Mouse (Mus musculus): ENCODE data around the gene Dph5. TPM values are rescaled to one million over a fixed set of nuclear protein-coding genes. Genes with fewer than 3 reads are reported as not detected.
A peak's percentile ranks its signal among the peaks of the same experiment; 100 is the strongest.

The Dph5 gene
- total RNA-seq, 2 experiments from 2014 or later, result 18.9 to 19.3 TPM

DNA sequence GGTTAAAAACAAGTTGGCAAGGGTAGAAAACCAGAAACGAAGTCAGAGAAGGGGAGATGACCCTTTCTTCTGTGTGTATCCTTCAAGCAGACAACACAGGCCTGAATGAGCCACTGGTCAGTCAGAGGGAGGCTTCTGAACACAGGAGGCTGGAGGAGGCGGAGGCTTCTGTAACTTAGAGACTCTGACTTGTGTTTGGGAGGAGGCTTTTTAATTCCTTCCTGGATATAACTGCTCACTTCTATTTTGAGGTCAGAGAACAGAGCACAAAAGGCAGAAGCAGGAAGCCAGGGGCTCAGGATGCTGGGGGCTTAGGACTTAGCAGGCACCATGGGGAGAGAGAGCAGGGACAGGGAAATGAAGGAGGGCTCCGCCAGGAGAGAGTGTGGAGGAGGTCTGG is 63.6 kb downstream of the Dph5 start:
- no peak for DNase-seq

DNA sequence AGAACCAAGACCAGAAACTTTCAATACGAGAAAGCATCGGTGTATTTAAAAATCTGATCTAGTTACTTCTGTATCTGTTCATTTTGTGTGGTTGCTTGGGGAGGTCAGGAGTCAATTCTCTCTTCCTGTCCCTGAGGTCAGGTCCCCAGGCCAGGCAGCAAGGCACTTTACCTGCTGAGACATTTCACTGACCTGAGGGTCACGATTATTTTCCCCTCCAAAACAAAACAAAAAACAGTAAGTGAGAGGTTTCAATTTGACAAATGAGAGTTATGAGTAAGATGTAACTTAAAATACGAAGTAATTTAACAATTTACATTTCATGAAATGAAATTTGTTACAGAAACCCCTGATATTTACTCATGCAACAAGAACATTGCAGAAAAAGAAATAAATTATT is 64.7 kb downstream of the Dph5 start:
- no peak for DNase-seq

GRCm38 (mm10) chr3:115953088-115953487 is 65.5 kb downstream of the Dph5 start:
- DNase-seq, result no peak

- no peak for DNase-seq
Measured at GRCm38 (mm10) chr3:115957223-115957622, 69.6 kb downstream of the Dph5 start.

- no peak for DNase-seq
Measured at GRCm38 (mm10) chr3:115961311-115962027, 73.8 kb downstream of the Dph5 start.

DNA sequence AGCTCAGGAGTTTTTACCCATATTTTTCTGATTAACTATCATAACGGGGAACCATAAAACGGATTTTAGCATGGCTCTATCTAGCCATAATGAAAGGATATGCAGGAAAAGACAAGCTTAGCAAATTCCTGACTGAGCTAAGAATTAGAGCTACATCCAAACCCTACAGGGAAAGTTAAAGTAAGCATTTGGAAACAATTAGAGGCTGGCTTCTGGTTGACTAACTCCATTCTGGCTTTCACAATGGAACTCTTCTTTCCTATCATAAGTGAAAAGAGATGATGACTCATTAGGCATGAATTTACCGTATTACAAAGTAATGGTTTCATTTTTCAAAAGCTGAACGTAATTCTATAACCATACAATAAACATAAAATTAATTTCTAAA is 74.4 kb downstream of the Dph5 start:
- no peak for DNase-seq

DNA sequence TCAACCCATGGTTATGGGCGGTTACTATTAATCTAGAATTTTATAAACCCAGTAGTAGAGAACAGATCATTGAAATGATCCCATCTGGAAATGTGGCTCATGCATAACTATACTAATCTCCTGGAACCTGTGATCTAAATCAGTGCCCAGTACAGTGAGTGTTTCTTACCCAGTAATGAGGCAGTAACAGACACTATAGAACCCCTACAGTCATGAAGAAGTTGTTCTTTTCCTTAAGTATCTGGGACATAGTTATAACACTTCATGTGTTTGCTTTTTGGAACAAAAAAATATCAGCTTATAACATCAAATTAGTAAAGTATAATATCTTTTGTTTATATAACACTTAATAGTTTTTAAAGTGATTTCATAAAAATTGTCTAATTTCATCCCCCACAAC is 76.0 kb downstream of the Dph5 start:
- no peak for DNase-seq

- DNase-seq, result no peak
Measured at GRCm38 (mm10) chr3:115964071-115964470, 76.4 kb downstream of the Dph5 start.

GRCm38 (mm10) chr3:115968745-115969530 is 81.3 kb downstream of the Dph5 start:
- peak; percentile 27 for DNase-seq

DNA sequence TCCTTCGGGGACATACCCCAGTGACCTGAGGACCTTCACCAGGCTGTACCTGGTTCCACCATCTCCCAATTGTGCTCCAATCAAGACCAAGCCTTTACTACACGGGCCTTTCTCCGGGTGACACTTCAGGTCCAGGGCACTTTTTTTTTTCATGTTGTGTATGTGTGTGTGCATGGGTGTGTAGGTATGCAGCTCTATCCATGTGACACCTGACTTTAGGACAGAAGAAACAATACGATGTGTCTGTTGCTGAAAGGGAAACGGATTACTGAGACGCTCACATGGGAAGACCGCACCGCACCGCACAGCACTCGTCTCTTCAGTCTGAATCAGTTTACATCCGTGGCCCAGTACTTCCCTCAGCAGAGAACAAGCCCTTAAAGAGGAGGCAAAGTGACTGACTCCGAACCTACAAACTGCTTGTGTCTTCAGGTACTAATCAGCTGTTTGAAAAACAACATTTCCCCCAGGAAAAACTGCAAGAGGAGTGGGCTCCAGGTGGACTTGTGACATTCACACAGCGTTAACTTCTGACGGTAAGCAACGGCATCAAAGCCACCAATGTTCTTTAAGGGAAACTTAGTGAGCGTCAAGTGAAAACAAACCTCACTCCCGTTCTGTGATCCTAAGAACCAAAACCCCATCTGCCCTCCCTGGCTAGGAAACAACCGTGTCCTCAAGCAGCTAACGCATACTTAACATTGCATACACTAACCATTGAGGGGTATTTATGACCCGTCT is 83.6 kb downstream of the Dph5 start:
- no peak for DNase-seq

DNA sequence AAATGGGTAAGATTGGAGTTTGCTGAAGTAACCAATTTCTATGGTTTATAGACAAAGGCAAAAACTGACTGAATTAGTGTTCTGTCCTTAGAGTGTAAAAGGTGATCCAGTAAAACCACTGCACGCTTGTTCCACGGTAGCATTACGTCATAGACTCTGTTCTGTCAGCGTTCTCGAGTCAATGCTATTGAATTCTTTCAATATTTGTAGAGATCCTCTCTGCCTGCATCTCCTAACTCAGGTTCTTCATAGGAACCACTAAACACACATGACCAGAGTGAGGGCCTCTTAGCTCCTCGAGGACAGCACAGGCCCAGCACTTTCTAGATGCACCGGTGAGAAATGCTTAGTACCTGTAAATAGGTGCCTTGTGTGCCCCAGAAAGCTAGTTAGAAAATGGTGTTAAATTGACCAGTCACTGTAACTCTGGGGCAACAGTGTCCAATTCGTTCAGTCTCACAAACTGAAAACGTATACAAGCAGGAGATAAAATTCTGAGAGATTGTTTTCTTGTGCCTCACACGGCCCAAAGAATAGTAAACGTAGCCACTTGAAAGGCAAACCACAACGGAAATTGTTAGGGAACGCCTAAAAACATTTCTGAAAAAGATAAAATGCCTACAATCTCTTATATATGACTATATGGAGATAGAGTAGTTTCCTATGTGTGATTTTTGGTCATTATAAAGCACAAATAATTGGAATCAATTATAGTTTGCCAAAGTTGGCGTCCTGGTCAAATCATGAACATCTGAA is 84.4 kb downstream of the Dph5 start:
- no peak for DNase-seq

GRCm38 (mm10) chr3:115974228-115974627 is 86.6 kb downstream of the Dph5 start:
- DNase-seq, result no peak

DNA sequence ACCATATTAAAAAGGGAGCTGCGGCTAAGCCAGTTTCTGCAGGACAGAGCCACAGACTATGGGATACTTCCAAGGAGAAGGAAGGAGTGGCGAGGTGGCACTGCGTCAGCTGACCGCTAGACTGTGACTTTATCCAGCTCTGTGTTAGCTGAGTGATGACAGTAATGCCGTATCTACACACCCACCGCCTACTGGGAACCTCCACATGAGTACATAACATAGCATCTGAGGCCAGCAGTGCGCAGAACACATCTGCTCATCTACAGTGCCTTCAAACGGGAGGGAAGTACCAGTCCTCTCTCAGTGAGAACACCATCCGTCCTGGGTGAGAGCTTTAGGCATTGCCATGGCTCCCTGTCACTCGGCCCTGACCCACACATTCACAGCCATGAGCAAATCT is 87.4 kb downstream of the Dph5 start:
- DNase-seq, result no peak

DNA sequence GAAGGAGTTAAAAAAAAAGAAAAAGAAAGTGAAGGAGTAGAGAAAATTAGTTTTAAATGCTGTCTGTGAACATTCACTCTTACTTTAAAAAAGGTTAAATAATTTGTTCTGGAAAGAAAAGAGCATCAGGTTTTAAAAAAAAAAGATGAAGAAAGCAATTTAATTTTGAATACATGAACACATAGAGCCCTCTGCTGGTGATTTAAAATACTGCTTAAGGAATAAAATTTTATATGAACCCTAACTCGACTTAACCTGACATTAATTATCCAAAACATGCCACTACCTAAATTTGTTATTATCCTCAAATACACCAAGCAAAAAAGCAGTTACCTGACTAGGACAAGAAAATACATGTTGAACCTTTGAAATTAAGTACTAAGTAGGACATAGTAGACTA is 91.4 kb downstream of the Dph5 start:
- DNase-seq, result no peak

- no peak for DNase-seq
Measured at GRCm38 (mm10) chr3:115983217-115983616, 95.6 kb downstream of the Dph5 start.

Small RNA genes lying within 50 kb of the gene (microRNA-seq; reads per million reads assigned to microRNA genes)
- not detected for gene Mir669n

Other genes starting within 250 kb of the Dph5 start
- 10 to 100 TPM; 41.8 to 65.7 TPM for gene S1pr1, start 172.8 kb upstream of the Dph5 start, total RNA-seq (2021)
- gene Slc30a7, start 119.6 kb downstream of the Dph5 start, total RNA-seq (2021), result 10 to 100 TPM; 34.2 to 37.4 TPM
- gene Extl2, start 119.6 kb downstream of the Dph5 start, total RNA-seq (2021), result 10 to 100 TPM; 18.1 TPM
- gene Vcam1, start 241.9 kb downstream of the Dph5 start, total RNA-seq (2021), result 10 to 100 TPM; 26.4 to 33.8 TPM

Data from adrenal gland, postnatal 10 days (tissue).